In genomic region chr2:16824681-16825230, GRCm38 (mm10) we compare ENCODE assay signal across 11 mouse cellular contexts.
"Had no signal": no experiment of that assay in that cellular context is flagged by ENCODE, and none has a peak within 500 bp of the region (broad histone marks: within the 10 kb centered on the region; RNA-seq: fewer than 3 reads in every experiment).

No protein-coding gene starts in this region.

- H3K9me3 ChIP-seq: kidney, embryonic 15.5 days; limb, embryonic 13.5 days; midbrain, embryonic 13.5 days; neural tube, embryonic 15.5 days had no signal

- H3K4me3 ChIP-seq: kidney, embryonic 15.5 days; left cerebral cortex, adult 2 months; limb, embryonic 13.5 days; midbrain, embryonic 13.5 days; neural tube, embryonic 15.5 days had no signal

- H3K27me3 ChIP-seq: kidney, embryonic 15.5 days; limb, embryonic 13.5 days; midbrain, embryonic 13.5 days; neural tube, embryonic 15.5 days had no signal

- H3K36me3 ChIP-seq: kidney, embryonic 15.5 days; limb, embryonic 13.5 days; midbrain, embryonic 13.5 days; neural tube, embryonic 15.5 days had no signal

- H3K9ac ChIP-seq: kidney, embryonic 15.5 days; limb, embryonic 13.5 days; liver, embryonic 14.5 days; midbrain, embryonic 13.5 days; neural tube, embryonic 15.5 days had no signal

- H3K4me1 ChIP-seq: kidney, embryonic 15.5 days; midbrain, embryonic 13.5 days; neural tube, embryonic 15.5 days had no signal

- H3K4me2 ChIP-seq: kidney, embryonic 15.5 days; limb, embryonic 13.5 days; midbrain, embryonic 13.5 days; neural tube, embryonic 15.5 days had no signal

- DNase-seq: kidney, adult 2 months; kidney, postnatal 14 days; right cerebral cortex, adult 18-20 months; right cerebral cortex, postnatal 25 days; thymus, postnatal 36 days had no signal

- ATAC-seq: midbrain, embryonic 13.5 days had no signal

- H3K27ac ChIP-seq: kidney, embryonic 15.5 days; left cerebral cortex, adult 2 months; limb, embryonic 13.5 days; liver, embryonic 14.5 days; midbrain, embryonic 13.5 days; neural tube, embryonic 15.5 days had no signal
